Mouse (Mus musculus) lung, adult 18-20 months (tissue): ENCODE measurements around the gene Lipc.

ENCODE experiments used
- DNase-seq, 2 experiments: peaks; one replicate each; pipeline ENCODE4 v3.0.0; 2022; ENCODE audit warnings: mixed read lengths in 2 of 2

The Lipc gene

DNA sequence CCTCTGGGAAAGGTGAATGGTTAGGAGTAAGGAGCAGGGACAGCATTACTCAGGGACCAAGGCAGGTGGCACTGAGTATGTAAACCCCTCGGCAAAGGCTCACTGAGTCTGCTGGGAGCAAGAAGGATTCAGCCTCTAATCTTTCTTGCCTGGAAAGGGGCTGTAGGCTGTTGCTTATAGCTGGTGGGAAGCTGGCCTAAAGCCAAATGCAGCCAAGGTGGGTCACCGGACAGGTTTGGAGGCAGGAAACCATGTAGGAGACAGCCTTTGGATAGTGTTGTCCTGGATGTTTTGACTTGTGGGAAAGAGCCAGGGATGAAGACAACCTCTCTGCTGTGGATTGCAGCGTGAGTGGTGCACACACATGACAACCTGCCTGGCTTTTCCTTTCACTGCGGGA is 40.9 kb downstream of the Lipc start:
- no peak for DNase-seq

DNA sequence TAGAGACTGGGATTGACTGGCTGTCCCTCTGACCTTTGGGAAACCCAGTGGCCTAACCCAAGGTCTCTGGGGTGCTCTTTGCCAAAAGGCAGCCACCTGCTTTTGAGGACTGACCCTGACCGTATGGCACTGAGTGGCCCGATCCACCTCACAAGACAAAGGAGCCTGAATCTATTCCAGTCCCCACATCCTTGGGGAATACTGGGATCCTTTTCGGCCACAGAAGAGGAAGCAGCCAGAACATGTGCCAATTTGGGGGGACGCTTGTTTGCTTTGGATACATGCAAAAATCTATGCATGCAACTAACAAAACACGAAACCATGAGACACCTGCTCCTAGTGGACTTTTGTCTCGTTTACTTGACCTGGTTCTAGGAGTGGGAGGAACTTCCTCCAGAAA is 41.7 kb downstream of the Lipc start:
- DNase-seq = no peak

DNA sequence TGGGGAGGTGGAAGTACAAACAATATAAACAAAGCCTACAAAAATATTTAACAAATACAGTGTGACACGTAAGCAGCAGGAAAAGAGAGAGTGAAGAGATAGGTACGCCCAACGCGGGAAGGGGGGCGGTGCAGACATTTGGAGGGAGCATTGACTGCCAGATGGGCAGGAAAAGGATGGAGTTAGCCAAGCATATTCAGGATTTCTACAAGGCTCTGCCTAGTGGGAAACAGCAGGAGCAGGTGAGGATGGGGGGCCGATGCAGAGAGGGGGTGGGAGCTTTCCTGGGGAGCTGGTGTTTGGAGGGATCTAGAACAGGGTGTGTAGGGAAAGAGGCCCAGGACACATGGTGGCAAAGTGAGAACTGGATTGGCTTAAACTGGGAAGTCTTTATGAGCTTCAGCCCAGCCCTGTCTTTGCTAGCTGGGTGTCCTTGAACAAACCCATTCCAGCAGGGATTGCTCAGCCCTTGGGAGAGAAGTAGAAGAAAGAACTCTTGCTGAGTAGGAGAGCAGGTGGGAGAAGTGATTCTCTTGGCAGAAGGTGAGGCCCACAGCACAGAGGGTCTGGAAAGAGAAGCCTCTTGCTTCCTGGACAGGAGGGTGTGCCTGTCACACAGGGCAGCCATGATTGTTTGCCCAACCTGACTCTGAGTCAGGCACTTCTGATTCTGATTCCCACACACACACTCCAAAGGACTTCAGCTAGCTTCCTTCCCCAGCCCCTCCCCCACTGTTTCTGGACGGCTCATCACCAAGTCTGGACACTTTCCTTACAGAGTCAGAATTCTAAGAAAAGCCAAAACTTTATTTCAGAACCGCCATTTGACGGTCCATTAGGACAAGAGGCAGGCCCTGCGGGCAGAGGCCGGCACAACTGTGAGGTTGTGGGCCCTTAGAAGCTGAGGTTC is 49.0 kb downstream of the Lipc start:
- no peak for DNase-seq

DNA sequence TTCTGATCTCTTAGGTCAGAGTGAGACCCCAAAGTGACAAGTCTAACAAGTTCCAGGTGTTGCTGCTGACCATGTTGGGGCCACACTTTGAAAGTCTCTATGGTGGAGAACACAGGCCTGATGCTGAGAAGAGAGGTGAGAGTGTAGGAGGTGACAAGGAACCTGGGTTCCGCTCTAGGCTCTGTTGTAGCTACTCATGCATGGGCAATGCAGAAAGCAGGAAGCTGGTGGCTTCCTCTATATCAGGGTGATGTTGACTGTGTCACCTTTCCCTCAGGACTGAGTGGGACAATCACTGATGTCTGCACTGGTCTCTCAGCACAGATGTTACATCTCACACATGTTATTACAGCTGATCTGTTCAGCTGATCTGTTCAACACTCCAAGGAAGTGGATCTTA is 57.8 kb downstream of the Lipc start:
- DNase-seq = no peak

DNA sequence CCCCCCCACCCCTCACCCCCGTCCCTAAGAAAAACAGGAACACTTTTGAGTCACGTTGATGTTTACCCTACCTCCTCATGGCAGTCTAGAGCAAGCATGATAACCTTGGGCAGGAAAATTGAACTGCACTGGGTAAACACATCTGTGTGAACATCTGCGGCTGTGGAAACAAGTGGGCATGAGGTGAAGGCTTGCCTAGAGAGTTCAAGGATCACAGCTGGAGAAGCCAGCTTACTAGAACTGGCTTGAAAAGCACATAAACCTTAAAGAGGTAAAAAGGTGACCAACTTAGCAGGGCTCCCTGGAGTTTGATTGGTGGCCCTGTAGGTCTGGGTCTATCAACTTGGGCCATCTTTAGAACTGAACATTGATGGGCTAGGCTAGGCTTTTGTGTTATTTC is 58.5 kb downstream of the Lipc start:
- DNase-seq = no peak

DNA sequence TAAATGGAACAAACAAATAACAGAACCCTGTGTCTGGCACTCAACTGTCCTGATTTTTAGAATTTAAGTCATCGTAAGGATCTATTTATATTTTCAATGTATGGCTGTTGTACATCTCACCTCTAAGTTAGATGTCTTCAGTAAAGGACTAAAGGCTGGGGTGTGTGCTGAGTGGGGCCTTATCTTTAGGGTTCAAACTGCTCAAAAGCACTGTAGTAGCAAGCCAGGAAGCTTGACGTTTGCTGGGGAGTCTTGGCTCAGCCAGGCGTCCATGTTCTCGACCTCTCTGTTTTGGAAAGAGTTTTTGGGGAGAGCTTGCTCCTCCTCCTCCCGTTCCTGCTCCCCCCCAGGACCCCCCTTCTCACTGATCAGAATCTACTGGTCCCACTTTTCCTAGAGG is 59.4 kb downstream of the Lipc start:
- DNase-seq = no peak

DNA sequence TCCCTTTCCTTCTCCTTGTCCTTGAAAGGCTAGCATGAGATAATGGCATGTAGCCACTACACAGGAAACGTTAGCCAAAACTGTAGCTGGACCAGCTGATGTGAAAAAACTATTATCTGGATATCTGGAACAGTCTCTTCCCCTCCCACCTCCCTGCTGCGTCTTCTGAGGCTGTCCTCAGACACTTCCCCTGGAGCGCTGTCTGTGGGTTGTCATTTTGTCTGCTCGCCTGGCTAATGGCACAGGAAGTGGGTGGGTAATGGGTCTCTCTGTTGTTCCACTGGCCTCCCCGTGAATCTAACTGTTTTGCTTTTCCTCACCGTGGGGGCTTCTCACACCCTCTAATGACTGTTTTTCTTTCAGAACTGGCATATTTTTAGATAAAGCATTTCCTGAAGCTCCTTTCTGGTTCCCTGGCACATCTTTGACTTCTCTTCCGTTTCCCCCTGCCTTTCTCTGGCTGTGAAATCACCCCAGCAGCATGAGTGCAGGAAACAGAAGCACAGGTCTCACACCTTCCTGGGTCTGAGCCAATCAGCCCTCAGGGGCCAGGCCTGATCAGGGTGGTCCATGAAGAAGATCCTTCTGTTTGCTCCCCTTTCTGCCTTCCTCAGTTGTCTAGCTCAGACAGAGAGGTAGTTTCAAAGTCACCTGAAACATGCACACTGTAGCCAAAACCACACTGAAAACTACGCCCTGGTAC is 60.4 kb downstream of the Lipc start:
- peak; percentile 34 to 41 for DNase-seq

DNA sequence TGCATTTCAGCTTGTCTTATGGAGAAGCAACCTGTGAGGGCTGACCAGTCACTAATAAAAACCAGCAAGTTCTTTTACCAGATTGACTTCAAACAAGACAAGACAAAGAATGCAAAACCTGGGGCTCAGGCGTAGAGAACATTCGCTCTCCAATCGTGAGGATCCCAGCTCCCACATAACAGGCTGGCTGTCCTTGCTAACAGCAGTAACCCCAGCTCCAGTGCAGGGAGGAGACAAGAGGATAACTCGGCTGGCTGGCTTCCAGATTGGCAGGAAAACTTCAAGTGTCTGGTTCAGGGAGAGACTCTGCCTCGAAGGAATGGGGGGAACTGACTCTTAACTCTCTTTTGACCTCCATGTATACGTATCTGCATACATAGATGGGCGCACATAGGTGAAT is 61.3 kb downstream of the Lipc start:
- DNase-seq = no peak

DNA sequence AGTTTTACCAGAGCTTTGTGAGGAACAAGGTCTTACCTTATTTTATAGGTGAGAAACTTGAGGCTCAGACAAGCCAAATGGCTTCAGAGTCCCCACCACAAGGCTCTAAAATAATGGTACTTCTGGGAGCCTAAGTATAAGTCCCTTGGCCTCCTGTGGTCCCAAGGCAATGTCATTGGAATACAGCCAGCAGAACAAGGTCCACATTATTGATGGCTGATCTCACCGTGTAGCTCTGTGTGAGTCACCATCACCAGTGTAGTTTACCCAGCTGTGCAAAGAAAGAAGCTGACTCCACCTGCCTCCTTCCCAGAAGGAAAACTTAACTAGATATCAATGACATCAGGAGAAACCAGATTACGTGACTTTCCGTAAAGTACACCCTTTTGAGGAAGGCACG is 63.1 kb downstream of the Lipc start:
- DNase-seq = no peak

DNA sequence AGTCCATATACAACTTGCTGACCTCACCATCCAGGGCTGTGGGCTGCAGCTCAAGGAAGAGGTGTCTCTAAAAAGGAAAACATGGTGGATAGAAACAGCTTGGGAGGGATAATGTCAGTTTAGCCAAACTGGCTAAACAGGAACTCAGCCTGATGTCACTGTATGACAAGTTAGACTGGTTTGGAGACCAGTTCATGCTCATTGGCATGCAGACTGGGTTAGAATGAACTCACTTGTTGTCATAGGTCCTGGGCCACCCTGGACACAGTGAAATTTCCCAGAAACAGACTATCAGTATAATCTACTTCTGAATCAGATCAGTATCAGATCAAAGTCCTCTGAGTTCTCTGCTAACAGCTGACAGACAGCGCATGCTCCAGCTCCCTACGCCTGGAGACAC is 63.5 kb downstream of the Lipc start:
- DNase-seq = no peak

DNA sequence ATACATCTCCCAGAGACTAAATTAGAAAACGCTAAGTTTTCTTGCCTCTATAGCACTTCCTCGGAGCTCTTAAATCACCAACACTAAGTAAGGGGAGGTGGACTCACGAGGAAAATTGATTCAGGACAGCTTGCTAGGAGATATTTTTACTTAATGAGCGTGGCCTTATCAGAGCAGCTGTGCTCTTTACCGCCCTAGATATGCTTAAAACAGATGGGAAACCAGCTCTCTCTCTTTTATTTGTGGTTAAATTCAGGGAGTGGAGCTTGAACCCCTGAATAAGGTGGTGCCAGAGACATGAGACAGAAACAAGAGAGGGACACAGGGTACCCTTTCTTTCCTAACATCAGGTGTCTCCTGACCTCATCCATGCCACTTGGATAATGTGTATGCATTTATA is 70.0 kb downstream of the Lipc start:
- DNase-seq = no peak

DNA sequence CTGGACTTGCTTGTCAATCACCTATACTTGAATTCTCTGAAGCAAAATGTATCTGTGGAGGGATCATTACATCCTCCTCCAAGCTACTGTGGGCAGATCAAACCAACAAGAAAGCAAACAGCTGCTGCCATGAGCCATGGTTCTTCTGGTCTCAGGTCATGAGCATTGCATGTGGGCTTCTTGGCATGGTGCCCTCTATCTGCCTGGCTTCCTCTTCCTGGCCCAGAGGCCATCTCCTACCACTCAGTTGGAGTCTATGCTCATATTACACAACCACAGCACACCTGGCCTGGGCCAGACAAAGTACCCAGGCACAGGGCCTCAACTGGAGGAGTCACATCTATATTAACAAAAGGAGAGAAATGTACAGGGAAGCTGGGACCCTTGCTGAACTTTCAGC is 73.2 kb downstream of the Lipc start:
- peak in 1 of 2 experiments; percentile 17 for DNase-seq

DNA sequence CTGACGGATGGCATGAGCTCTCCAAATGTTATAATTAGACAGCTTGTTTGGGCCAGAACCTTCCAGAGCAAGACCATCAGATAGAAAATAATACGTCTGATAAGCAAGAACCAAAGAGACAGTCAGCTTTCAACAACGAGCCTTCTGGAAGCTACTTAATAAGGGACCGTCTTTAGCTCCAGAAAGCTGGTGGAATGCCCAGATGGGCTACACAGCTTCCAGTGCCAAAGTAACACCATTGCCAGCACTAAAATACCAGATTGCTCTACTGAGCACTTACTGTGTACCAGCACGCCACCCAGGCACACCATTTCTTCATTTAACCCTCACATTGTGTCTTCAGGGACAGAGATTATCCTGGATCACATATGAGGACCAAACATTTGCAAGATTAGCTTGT is 73.9 kb downstream of the Lipc start:
- no peak for DNase-seq

DNA sequence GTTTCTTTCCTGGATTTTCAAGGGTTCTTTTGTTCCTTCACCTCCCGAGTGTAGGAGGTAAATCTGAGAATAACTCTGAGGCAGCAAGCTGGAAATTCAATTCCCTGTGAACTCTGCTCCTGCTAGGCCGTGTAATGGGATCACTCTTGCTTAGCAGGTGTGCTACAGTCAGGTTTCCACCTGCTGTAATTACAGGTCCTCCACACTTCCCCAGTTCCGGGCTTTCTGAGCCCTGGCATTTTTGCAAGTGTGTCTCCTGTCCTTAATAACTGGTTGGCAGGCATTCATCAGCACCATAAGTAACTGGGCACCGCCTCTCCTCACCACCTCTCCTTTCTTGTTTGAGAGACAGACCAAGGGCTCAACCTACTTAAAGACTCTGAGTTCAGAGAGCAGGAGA is 76.5 kb downstream of the Lipc start:
- no peak for DNase-seq

DNA sequence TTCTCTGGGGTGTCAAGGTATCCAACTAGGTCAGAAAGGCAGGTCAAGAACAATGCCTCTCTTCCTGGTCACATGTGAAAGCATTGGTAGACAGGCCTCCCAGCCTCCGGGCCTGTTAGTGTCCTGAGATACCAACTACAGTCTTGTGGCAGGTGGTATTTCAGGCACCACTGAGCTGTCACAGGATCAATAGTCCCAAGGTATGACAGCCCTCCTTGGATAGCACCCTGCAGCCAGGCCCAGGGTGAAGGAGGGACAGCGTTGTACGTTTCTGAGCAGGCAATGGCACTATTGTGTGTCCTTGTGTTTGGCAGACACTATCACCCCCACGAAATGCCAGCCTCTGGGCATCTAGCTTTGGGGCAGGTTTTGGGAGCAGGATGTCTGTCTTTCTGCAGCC is 77.0 kb downstream of the Lipc start:
- DNase-seq = no peak

DNA sequence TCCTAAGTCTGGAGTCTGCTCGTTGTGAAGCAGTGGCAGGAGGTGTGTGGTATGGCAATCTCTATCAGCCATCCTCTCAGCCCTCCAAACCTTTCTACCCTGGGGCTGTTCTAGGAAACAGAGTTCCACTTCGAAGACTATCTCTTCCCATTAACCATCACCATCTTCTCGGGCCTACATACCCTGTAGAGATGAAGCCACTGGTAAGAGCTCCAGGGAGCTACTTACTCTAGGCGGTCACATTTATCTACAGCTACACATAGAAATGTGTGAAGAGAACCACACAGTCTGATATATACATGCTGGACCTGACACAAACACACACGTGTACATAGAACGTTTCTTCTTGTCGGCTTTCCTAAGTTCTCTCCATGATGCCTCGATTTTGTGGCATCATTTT is 79.4 kb downstream of the Lipc start:
- DNase-seq = no peak

DNA sequence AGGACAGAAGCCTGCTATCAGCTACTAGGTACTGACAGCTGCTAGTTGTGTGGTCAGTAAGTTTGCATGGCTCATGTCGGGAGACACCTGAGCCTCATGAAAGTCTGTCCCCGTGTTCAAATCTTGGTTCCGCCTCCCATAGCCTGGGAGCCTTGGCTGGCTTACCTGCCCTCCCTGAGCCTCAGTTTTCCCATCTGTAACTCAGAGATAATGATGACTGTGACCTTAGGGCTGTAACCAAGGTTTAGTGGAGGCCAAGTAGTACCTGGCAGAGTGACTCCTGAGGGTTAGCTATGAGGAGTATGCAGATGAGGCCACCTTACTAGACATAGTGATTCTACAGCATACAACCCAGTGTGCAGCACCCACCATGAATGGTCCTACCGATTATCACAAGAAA is 81.7 kb downstream of the Lipc start:
- DNase-seq = no peak

DNA sequence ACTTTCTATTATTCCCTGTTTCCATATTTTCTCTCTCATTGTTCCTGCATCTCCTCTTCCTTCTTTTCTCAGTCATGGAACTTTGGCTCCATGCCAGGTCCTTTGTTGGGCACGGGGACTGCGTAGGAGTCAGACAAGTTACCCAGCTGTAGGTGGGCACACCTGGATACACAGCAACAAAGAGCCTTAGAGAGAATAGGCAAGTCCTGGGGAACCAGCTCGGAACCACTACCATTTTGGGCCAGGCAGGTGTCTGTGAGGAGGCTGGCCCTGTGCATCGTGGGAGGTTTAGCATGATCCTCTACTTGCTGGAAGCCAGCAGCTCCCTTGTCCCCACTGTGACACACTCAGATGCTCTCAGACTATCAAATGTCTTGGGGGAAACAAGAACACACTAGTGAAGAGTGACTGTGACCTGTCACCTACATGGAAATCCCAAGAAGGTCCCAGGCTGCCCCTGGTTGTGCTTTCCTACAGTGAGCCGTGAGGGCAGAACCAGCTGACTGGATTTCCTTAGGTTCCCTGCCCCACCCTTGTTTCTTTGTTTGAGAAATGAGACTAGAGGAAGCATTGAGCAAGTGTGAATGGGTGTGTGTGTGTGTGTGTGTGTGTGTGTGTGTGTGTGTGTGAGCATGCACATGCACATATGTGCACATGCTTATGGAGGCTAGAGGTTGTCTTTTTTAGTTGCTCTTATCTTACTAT is 82.7 kb downstream of the Lipc start:
- no peak for DNase-seq

DNA sequence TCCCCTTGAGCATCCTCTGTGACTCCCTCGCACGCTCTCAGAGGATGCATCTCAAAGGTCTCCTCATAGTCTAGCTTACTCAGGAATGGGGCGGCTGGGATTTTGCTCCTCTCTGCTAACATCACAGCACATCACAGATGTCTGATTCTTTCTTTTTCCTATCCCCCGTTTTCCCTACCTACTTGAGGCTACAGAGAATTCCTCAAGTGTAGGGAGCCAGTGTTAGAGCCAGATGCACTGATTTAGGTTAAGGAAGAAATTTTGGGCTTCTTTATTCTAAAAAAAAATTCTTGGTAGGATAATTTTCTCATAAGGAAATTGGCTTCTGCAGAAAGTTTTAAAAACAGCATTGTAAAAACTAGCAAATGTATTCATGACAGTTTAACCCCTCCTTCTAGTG is 84.6 kb downstream of the Lipc start:
- no peak for DNase-seq

DNA sequence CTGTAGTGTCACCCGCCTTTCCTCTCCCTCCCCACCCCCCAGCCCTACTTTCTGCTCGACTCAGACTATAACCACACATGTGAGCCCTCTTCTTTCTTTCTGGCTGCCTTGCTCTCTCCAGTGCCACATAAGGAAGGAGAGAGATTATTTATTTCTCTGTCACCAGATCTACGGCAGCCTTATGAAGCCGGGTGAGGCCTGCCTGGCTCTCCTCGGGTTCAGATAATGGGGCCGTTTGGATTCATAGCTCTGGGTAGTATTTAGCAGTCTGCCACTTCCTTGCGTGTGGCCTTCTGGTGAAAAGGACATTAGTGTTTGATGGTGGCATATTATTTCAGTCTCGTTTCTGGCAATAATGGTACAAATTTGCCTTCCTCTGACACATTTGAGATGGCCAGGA is 88.0 kb downstream of the Lipc start:
- DNase-seq = no peak

DNA sequence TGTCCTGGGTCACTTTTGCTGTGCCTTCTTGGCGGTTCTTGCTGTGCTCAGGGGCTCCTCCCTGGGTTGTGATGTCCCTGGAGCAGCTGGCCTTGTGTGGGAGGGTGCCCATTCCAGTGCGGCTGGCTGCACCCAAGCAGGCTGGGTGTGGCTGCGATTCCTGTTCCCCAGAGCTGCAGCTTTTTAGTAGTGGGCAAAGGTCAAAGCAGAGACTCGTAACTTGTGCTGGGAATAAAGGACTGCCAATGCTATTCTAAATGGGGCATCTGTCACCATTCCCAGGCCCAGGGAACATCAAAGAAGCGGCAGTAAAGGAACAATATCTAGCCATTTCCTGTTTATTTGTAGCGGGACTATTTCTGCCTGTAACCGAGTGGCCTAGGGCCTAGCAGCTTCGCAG is 88.7 kb downstream of the Lipc start:
- peak; percentile 41 to 51 for DNase-seq

DNA sequence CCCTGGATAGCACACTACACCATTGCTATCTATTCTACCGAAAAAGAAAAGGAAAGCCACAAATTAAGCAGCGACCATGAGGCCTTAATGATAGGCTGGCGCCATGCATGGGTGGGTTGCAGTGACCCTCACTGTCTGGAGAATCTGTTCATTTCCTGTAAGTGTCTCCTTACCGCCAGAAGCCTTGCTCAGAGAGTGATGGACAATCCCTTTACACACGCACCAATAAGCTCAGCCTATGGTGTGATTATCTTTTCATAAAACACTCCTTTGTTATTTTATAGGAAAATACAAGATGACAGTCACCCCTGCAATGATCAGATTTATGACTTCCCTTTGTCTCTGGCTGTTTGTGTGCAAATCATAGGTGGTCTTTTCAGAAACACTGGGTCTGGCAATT is 92.8 kb downstream of the Lipc start:
- DNase-seq = no peak

DNA sequence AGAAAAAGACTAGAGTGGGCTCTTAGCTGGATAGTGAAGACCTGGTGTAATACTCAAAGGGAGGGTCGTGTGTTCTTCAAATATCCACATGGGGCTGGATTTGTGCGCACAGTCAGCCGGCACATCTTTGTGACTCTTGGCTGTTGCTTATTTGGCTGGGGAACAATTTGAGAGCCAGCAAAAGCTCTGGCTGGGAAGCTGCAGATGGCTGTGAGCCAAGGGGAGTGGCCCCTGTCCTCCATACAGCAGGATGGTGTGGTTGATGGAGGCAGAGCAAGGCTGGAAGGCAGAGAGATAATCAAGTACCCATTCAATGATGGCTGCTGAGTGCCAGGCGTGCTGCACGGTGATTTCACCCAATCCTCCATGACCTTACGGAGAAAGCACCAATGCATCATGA is 96.2 kb downstream of the Lipc start:
- DNase-seq = no peak

DNA sequence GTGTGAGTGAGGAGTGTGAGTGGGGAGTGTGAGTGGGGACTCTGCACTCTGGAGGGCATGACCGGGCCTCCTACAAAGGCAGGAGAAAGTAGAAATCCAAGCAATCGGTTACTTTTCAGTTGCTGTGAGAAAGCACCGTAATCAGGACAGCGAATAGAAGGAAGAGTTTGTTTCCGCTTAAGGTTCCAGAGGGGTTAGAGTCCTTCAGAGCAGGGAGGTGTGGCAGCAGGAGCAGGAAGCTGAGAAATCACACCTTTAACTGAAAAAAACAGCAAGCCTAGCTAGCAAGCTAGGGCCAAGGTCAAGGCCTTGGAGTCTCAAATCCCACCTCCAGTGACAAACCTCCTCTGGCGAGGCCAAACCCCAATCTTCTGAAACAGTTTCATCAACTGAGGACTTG is 97.1 kb downstream of the Lipc start:
- DNase-seq = no peak
